Mouse (Mus musculus): ENCODE data around the gene Usp2. TPM values are rescaled to one million over a fixed set of nuclear protein-coding genes. Genes with fewer than 3 reads are reported as not detected.

Usp2 gene
- polyA plus RNA-seq, 1 experiment from 2014 or later, result 0.59 TPM

DNA sequence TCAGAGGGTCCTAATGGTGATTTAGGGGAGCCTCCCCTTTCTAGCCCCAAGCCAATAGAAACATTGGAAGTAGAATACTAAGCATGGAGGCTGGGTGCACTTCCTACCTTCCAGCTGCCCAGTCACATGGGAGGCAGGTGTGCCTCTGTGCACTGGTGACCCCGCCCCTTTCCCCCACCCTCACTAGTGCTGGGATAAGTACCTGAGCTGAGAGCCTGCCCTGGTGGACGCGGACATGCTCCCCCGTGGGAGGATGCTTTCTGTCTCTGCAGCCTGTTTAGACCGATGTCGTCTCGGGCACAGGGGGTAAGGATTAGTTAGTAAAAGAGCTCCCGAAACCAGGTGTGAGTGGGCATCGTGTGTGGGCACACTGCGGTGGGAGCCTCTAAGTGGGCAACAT lies 20.1 kb downstream of the Usp2 start:
- H3K79me2 ChIP-seq (ENCODE audit: inconsistent target), result no peaks in the 10 kb centered on the region
- H3K36me3 ChIP-seq (ENCODE audit: inconsistent target), result peaks cover 2% of the 10 kb centered on the region; the same call in 1 of the 2 replicates
- H3K4me3 ChIP-seq (ENCODE audit: inconsistent target), result no peak overlapping the region
- no peak overlapping the region for H3K27ac ChIP-seq
- 94% methylated on average over 10 of the region's 10 CpGs for WGBS (ENCODE audit: missing documents)

- Histone ChIP-seq H3K36me3 (ENCODE audit: inconsistent target) (peaks cover 7% of the 10 kb centered on the region; the same call in 1 of the 2 replicates), H3K4me3 (ENCODE audit: inconsistent target) (no peak overlapping the region), H3K27ac (peak overlapping the region; percentile 89), H3K79me2 (ENCODE audit: inconsistent target) (no peaks in the 10 kb centered on the region)
- 24% methylated on average over 15 of the region's 15 CpGs for WGBS (ENCODE audit: missing documents)
These were observed 21.1 kb downstream of the Usp2 start for GRCm38 (mm10) chr9:44087761-44088455.

DNA sequence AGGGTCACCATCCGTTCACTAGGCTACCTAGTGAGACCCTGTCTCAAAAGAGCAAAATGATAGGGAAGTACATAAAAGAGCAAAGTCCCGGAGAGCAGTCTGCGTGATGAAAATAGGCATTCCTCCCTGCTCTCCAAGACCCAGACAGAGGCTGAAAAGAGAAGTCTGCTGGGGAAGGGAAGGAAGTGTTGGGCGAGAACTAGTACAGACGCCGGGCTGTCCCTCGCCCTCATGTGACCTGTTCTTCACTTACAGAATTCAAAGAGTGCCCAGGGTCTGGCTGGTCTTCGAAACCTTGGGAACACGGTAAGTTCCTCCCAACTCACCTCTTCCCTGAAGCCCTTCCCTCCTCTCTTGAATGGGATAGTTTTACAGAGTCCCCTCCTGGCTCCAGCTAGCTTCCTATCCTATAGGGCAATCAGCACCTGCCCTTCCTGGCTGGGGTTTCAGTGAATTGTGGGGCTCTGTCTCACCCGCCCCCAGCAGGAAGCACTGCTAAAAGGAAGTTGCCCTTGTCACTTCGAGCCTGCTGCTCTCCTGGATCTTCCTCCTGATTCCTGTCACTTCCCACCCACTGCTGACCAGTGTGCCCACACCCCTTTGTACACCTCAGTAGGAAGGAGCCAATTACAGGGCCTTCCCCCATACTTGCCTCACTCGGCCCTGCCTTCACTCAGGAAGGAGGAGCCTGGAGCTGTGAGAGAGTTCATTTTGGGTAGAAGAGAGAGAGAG lies 22.2 kb downstream of the Usp2 start:
- 2% methylated on average over 12 of the region's 12 CpGs for WGBS (ENCODE audit: missing documents)
- Histone ChIP-seq H3K36me3 (ENCODE audit: inconsistent target) (peaks cover 7% of the 10 kb centered on the region; the same call in 1 of the 2 replicates), H3K4me3 (ENCODE audit: inconsistent target) (no peak overlapping the region; the same call in 1 of the 2 replicates)

GRCm38 (mm10) chr9:44093612-44094503 lies 27.0 kb downstream of the Usp2 start:
- Histone ChIP-seq H3K79me2 (ENCODE audit: inconsistent target) (no peaks in the 10 kb centered on the region), H3K27ac (no peak overlapping the region), H3K36me3 (ENCODE audit: inconsistent target) (peaks cover 7% of the 10 kb centered on the region; the same call in 1 of the 2 replicates), H3K4me3 (ENCODE audit: inconsistent target) (no peak overlapping the region)
- 50% methylated on average over 19 of the region's 24 CpGs for WGBS (ENCODE audit: missing documents)

More for the DNA sequence above, 22.2 kb downstream of the Usp2 start:
- no peaks in the 10 kb centered on the region for H3K79me2 ChIP-seq (ENCODE audit: inconsistent target)
- H3K27ac ChIP-seq, result peak overlapping the region; percentile 89

GRCm38 (mm10) chr9:44094737-44095136 lies 27.9 kb downstream of the Usp2 start:
- peaks cover 7% of the 10 kb centered on the region; the same call in 1 of the 2 replicates for H3K36me3 ChIP-seq (ENCODE audit: inconsistent target)
- H3K27ac ChIP-seq, result no peak overlapping the region
- H3K4me3 ChIP-seq (ENCODE audit: inconsistent target), result no peak overlapping the region
- no peaks in the 10 kb centered on the region for H3K79me2 ChIP-seq (ENCODE audit: inconsistent target)
- WGBS (ENCODE audit: missing documents), result 29% methylated on average over 3 of the region's 3 CpGs

DNA sequence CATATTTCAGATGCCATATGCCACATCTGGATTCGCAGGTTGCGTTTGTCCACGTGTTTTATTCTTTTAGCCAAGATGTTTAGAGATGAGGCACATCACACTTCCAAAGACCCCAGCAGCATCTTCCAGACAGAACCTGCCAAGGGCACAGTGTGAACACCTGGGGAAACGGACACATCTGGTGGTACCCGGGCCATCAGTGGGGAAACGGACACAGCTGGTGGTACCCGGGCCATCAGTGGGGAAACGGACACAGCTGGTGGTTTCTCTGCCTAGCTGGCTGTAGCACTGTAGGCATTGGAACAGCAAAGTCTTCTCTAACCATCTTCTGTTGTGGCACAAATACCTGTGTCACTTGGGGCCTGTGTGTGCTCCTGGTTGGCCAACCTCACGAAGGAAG lies 29.0 kb downstream of the Usp2 start:
- Histone ChIP-seq H3K4me3 (ENCODE audit: inconsistent target) (no peak overlapping the region), H3K27ac (no peak overlapping the region), H3K36me3 (ENCODE audit: inconsistent target) (peaks cover 7% of the 10 kb centered on the region; the same call in 1 of the 2 replicates), H3K79me2 (ENCODE audit: inconsistent target) (no peaks in the 10 kb centered on the region)
- WGBS (ENCODE audit: missing documents), result 93% methylated on average over 9 of the region's 9 CpGs

DNA sequence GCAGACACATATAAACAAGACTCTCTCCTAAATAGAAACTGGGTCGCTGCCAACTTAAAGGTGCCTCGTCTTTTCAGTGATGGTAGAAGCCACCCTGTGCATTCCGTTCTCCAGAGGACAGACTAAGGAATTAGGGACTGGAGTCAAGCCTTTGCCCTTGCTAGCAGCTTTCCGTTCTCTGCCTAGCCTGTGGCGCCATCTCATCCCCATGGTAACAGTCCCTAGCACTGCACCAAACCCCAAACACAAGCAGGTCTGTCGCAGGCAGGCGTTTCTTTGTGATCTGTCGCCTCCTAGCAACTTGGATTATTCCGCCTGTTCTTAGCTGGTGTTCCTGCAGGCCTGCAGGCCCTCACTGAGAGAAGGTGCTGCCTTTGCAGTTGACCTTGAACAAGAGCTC lies 29.7 kb downstream of the Usp2 start:
- 90% methylated on average over 9 of the region's 9 CpGs for WGBS (ENCODE audit: missing documents)
- H3K4me3 ChIP-seq (ENCODE audit: inconsistent target), result no peak overlapping the region
- H3K36me3 ChIP-seq (ENCODE audit: inconsistent target), result peaks cover 7% of the 10 kb centered on the region; the same call in 1 of the 2 replicates
- H3K27ac ChIP-seq, result no peak overlapping the region
- H3K79me2 ChIP-seq (ENCODE audit: inconsistent target), result no peaks in the 10 kb centered on the region

- no peak within 1 kb of the TSS for H3K4me3 ChIP-seq (ENCODE audit: inconsistent target)
- WGBS (ENCODE audit: missing documents), result 93% methylated on average over 9 of the region's 9 CpGs
- peaks cover under 1% of the 10 kb centered on the region; the same call in 1 of the 2 replicates for H3K79me2 ChIP-seq (ENCODE audit: inconsistent target)
- H3K36me3 ChIP-seq (ENCODE audit: inconsistent target), result no peaks in the 10 kb centered on the region
- no peak within 1 kb of the TSS for H3K27ac ChIP-seq
These were observed 34.7 kb downstream of the Usp2 start, which contains the start of gene Mfrp for GRCm38 (mm10) chr9:44101490-44101889. TSS of gene Mfrp (plus strand) at chr9:44101729.

DNA sequence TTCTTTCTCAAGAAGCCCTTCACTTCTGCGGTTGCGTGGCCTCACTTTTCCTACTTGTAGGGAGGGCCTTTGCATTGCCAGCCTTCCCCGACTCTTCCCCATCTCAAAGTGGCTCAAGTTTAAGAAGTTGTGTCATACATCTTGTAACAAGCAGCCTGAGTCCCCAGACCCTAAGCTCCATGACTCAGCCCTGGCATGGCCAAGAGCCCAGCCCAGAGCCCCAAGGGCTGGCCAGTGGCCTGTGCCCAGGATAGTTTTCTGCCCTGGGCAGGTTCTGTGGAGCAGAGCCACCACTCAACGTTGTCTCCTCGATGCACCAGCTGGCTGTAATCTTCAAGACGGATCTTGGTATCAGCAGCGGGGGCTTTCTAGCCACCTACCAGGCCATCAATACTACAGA lies 38.1 kb downstream of the Usp2 start:
- 89% methylated on average over 7 of the region's 7 CpGs for WGBS (ENCODE audit: missing documents)
- Histone ChIP-seq H3K36me3 (ENCODE audit: inconsistent target) (no peaks in the 10 kb centered on the region), H3K79me2 (ENCODE audit: inconsistent target) (peaks cover 35% of the 10 kb centered on the region), H3K4me3 (ENCODE audit: inconsistent target) (no peak overlapping the region), H3K27ac (no peak overlapping the region)

DNA sequence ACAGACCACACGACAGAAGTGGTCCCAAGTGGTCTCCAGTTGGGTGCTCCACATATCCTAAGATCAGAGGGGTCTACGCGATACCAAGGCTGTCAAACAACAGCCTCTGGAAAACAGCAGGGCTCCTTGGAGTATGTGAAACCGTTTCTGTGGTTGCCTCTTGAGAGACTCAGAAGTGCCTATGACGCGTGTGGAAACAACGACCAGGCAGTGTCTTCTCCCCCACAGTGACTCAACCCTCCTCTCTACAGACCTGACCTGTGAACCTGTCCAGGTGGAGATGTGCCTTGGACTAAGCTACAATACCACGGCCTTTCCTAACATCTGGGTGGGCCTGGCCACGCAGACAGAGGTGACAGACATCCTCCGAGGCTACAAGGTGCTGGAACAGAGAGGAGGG lies 39.0 kb downstream of the Usp2 start:
- 89% methylated on average over 10 of the region's 10 CpGs for WGBS (ENCODE audit: missing documents)
- Histone ChIP-seq H3K4me3 (ENCODE audit: inconsistent target) (no peak overlapping the region), H3K27ac (no peak overlapping the region), H3K79me2 (ENCODE audit: inconsistent target) (peaks cover 43% of the 10 kb centered on the region), H3K36me3 (ENCODE audit: inconsistent target) (no peaks in the 10 kb centered on the region)

DNA sequence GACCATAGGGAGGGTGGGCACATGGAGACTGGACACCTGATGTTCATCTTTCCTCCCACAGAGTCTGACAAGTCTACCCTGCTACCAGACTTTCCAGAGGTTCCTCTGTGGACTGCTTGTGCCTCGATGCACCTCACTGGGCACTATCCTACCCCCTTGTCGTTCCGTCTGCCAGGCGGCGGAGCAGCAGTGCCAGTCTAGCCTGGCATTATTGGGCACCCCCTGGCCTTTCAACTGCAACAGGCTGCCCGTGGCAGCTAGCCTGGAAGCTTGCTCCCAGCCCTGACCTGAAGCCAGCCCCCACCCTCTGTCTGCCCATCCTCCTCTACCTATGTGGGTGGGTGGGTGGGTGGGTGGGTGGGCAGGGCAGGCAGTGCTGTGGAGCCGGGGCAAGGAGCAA lies 39.4 kb downstream of the Usp2 start:
- Histone ChIP-seq H3K27ac (no peak overlapping the region), H3K4me3 (ENCODE audit: inconsistent target) (no peak overlapping the region), H3K79me2 (ENCODE audit: inconsistent target) (peaks cover 43% of the 10 kb centered on the region), H3K36me3 (ENCODE audit: inconsistent target) (no peaks in the 10 kb centered on the region)
- WGBS (ENCODE audit: missing documents), result 96% methylated on average over 7 of the region's 7 CpGs

GRCm38 (mm10) chr9:44106596-44106995 lies 39.8 kb downstream of the Usp2 start:
- WGBS (ENCODE audit: missing documents), result 96% methylated on average over 4 of the region's 4 CpGs
- Histone ChIP-seq H3K4me3 (ENCODE audit: inconsistent target) (no peak overlapping the region), H3K27ac (no peak overlapping the region), H3K79me2 (ENCODE audit: inconsistent target) (peaks cover 44% of the 10 kb centered on the region), H3K36me3 (ENCODE audit: inconsistent target) (no peaks in the 10 kb centered on the region)

- no peaks in the 10 kb centered on the region for H3K36me3 ChIP-seq (ENCODE audit: inconsistent target)
- 95% methylated on average over 4 of the region's 8 CpGs for WGBS (ENCODE audit: missing documents)
- peaks cover 49% of the 10 kb centered on the region for H3K79me2 ChIP-seq (ENCODE audit: inconsistent target)
- no peak within 1 kb of the TSS for H3K4me3 ChIP-seq (ENCODE audit: inconsistent target)
- no peak within 1 kb of the TSS for H3K27ac ChIP-seq
These were observed 40.3 kb downstream of the Usp2 start, which contains the start of gene C1qtnf5 for GRCm38 (mm10) chr9:44107110-44107509. TSS of gene C1qtnf5 (plus strand) at chr9:44107245.

- Histone ChIP-seq H3K79me2 (ENCODE audit: inconsistent target) (peaks cover 50% of the 10 kb centered on the region), H3K4me3 (ENCODE audit: inconsistent target) (no peak overlapping the region), H3K27ac (no peak overlapping the region), H3K36me3 (ENCODE audit: inconsistent target) (no peaks in the 10 kb centered on the region)
- 91% methylated on average over 22 of the region's 25 CpGs for WGBS (ENCODE audit: missing documents)
These were observed 40.8 kb downstream of the Usp2 start for GRCm38 (mm10) chr9:44107557-44108179.
